8 mouse cellular contexts compared by ENCODE assay signal in the genomic region with DNA sequence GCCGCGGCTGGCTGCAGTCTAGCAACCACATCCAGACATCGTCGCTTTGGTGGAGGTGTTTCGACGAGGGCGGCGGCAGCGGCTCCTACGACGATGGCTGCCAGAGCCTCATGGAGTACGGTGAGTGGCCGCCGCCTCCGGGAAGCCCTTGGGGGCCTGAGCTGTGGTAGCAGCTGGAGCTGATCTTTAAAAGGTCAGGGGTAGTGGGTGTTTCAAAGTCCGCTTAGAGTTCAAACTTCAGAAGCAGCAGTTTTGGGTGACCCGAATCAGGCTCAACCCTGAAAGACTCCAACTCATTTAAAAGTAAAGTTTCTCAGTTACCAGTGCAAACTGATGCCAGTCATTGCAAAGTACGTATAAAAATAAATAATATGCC. TPM values are rescaled to one million over a fixed set of nuclear protein-coding genes. Genes with fewer than 3 reads are reported as not detected.
DNase-seq lines count a peak whose midpoint lies in the region; ATAC-seq and TF ChIP-seq lines count a peak whose summit lies in the region.

No protein-coding gene starts in this region.

- no peak overlapping the region for H3K27ac ChIP-seq in testis, adult 2 months (ENCODE audit: control insufficient read depth, insufficient read depth, low read depth, low read length)
- H3K27ac ChIP-seq in limb, embryonic 14.5 days (replicated peaks; ENCODE audit: low read depth, low read length): no peak overlapping the region
- H3K27ac ChIP-seq in stomach, postnatal 0 days (replicated peaks): peak overlapping the region; percentile 97

- no peaks in the 10 kb centered on the region for H3K9me3 ChIP-seq in limb, embryonic 14.5 days (ENCODE audit: control insufficient read depth, low read length)
- H3K9me3 ChIP-seq in stomach, postnatal 0 days (ENCODE audit: control insufficient read depth, low read length): no peaks in the 10 kb centered on the region

- TF ChIP-seq POLR2A in testis, adult 2 months (IDR thresholded peaks at IDR 0.05; ENCODE audit: control insufficient read depth, low read depth, low read length): no peak
- TF ChIP-seq POLR2A in limb, embryonic 14.5 days (IDR thresholded peaks at IDR 0.05; ENCODE audit: borderline replicate concordance, extremely low read depth, insufficient read depth, insufficient read length): no peak

- H3K4me2 ChIP-seq in limb, embryonic 14.5 days (replicated peaks; ENCODE audit: low read depth, low read length, severe bottlenecking): peak overlapping the region; percentile 81
- peak overlapping the region; percentile 65 for H3K4me2 ChIP-seq in stomach, postnatal 0 days (replicated peaks; ENCODE audit: low read depth)

- DNase-seq in embryo, embryonic 11.5 days (ENCODE audit: low read depth, low spot score): peak; percentile 11
- DNase-seq in embryo, embryonic 10.5 days (ENCODE audit: low spot score): no peak
- DNase-seq in testis, postnatal 14 days (ENCODE audit: low spot score): no peak
- DNase-seq in limb, embryonic 14.5 days (ENCODE audit: low spot score): no peak
- no peak for DNase-seq in stomach, postnatal 0 days (ENCODE audit: low spot score)
- DNase-seq in spleen, postnatal 10 days (ENCODE audit: low spot score in 2 of 2): no peak

- 6% methylated on average over 18 of the region's 18 CpGs for WGBS in limb, embryonic 14.5 days
- 6% methylated on average over 18 of the region's 18 CpGs for WGBS in stomach, postnatal 0 days

- peaks cover 5% of the 10 kb centered on the region; the same call in 1 of the 2 replicates for H3K4me1 ChIP-seq in testis, adult 2 months (ENCODE audit: control insufficient read depth, insufficient read depth, low read length)
- H3K4me1 ChIP-seq in limb, embryonic 14.5 days (ENCODE audit: control insufficient read depth, insufficient read depth, low read length): peaks cover 3% of the 10 kb centered on the region; the same call in 1 of the 2 replicates
- no peaks in the 10 kb centered on the region for H3K4me1 ChIP-seq in stomach, postnatal 0 days (replicated peaks; ENCODE audit: control insufficient read depth, insufficient read depth)

- H3K27me3 ChIP-seq in testis, adult 2 months (ENCODE audit: control insufficient read depth, insufficient read depth, low read length): no peaks in the 10 kb centered on the region; the same call in 1 of the 2 replicates
- peaks cover 34% of the 10 kb centered on the region for H3K27me3 ChIP-seq in limb, embryonic 14.5 days (ENCODE audit: control insufficient read depth, insufficient read depth, low read length)
- H3K27me3 ChIP-seq in stomach, postnatal 0 days (ENCODE audit: control insufficient read depth, insufficient read depth, low read length): no peaks in the 10 kb centered on the region

- no peak for TF ChIP-seq CTCF in testis, adult 2 months (IDR thresholded peaks at IDR 0.05; ENCODE audit: control insufficient read depth, insufficient read depth, insufficient replicate concordance, low read depth, low read length)
- TF ChIP-seq CTCF in stomach, postnatal 0 days (IDR thresholded peaks at IDR 0.05; ENCODE audit: low read depth): no peak

- no peaks in the 10 kb centered on the region for H3K36me3 ChIP-seq in testis, adult 2 months (ENCODE audit: control insufficient read depth, insufficient read depth, low read length)
- H3K36me3 ChIP-seq in limb, embryonic 14.5 days (ENCODE audit: control insufficient read depth, insufficient read depth, low read length): no peaks in the 10 kb centered on the region
- H3K36me3 ChIP-seq in stomach, postnatal 0 days (ENCODE audit: control insufficient read depth, insufficient read depth, low read length): no peaks in the 10 kb centered on the region

- H3K4me3 ChIP-seq in testis, adult 2 months (ENCODE audit: control insufficient read depth, low read depth, low read length): peak overlapping the region; percentile 73
- peak overlapping the region; percentile 53 for H3K4me3 ChIP-seq in limb, embryonic 14.5 days (replicated peaks; ENCODE audit: low read length)
- H3K4me3 ChIP-seq in stomach, postnatal 0 days (ENCODE audit: low read depth, low read length): peak overlapping the region; percentile 57

- no peak for TF ChIP-seq EP300 in stomach, postnatal 0 days (optimal IDR thresholded peaks at IDR 0.05)

- ATAC-seq in limb, embryonic 14.5 days (ENCODE audit: low FRiP score, low read depth): no peak
- ATAC-seq in stomach, postnatal 0 days (ENCODE audit: low FRiP score, low TSS enrichment): no peak; the same call in 1 of the 2 replicates
- no peak for ATAC-seq in activated CD4-positive, CD25-positive, alpha-beta regulatory T cell, adult 4 months

- H3K9ac ChIP-seq in limb, embryonic 14.5 days (ENCODE audit: low read depth, low read length, severe bottlenecking): peak overlapping the region; percentile 60
- H3K9ac ChIP-seq in stomach, postnatal 0 days (ENCODE audit: low read length): peak overlapping the region; percentile 85

RNA-seq across cellular contexts. Expression of gene Perp, which starts 0.5 kb away (rescaled TPM):
- polyA plus RNA-seq in testis, adult 2 months (2012; rRNA removed): 1.3 and 3.9 TPM in 2 replicates
- polyA plus RNA-seq in limb, embryonic 14.5 days (2012; rRNA removed): 166 and 196 TPM in 2 replicates
- polyA plus RNA-seq in limb, embryonic 14.5 days (2014; fragmentation: Nextera tagmentation; extraction: Ambion mirVana): 466 and 598 TPM in 2 replicates
- 1,093 and 1,120 TPM in 2 replicates for polyA plus RNA-seq in stomach, postnatal 0 days (2015; fragmentation: Nextera tagmentation; extraction: Ambion mirVana)
- polyA plus RNA-seq in activated CD4-positive, CD25-positive, alpha-beta regulatory T cell, adult 4 months (2017; shearing (Covaris generic)): 1 to 10 TPM in 1 of 2 experiments, under 1 TPM in 1; 0.40 to 1.2 TPM

RNA-seq across cellular contexts. Expression of gene Gm4922, which starts 58.7 kb away (rescaled TPM):
- 9.2 and 10.5 TPM in 2 replicates for polyA plus RNA-seq in testis, adult 2 months (2012; rRNA removed)
- 0.04 TPM in 1 of 2 replicates, not detected in the other for polyA plus RNA-seq in limb, embryonic 14.5 days (2012; rRNA removed)
- not detected in 2 replicates for polyA plus RNA-seq in limb, embryonic 14.5 days (2014; fragmentation: Nextera tagmentation; extraction: Ambion mirVana)
- polyA plus RNA-seq in stomach, postnatal 0 days (2015; fragmentation: Nextera tagmentation; extraction: Ambion mirVana): 0.05 and 0.08 TPM in 2 replicates
- not detected for polyA plus RNA-seq in activated CD4-positive, CD25-positive, alpha-beta regulatory T cell, adult 4 months (2017; shearing (Covaris generic))

Comparison
In these comparisons a context has a peak if more than half of its experiments do, and no peak if none do; other contexts are left out.
1. RNA of gene Perp, which starts 0.5 kb away (polyA plus RNA-seq): 1,093 to 1,120 TPM in stomach, postnatal 0 days and 166 to 598 TPM in limb, embryonic 14.5 days; 1.3 to 3.9 TPM in testis, adult 2 months and 0.40 to 1.2 TPM in activated CD4-positive, CD25-positive, alpha-beta regulatory T cell, adult 4 months; every median in the first group is over 10 times any median in the second.
2. Peak in every context shown above with its lines, with median percentiles within 50 percentile points of each other: H3K4me3 ChIP-seq.